Mouse (Mus musculus): ENCODE results near the gene Acacb. TPM values are rescaled to one million over a fixed set of nuclear protein-coding genes. Genes with fewer than 3 reads are reported as not detected.

The Acacb gene
- polyA plus RNA-seq, 1 experiment from 2014 or later, result 1.1 TPM

- DNase-seq (ENCODE audit: low spot score), result peak; percentile 28
These were observed 12.2 kb upstream of the Acacb start for GRCm38 (mm10) chr5:114134091-114134534.

DNA sequence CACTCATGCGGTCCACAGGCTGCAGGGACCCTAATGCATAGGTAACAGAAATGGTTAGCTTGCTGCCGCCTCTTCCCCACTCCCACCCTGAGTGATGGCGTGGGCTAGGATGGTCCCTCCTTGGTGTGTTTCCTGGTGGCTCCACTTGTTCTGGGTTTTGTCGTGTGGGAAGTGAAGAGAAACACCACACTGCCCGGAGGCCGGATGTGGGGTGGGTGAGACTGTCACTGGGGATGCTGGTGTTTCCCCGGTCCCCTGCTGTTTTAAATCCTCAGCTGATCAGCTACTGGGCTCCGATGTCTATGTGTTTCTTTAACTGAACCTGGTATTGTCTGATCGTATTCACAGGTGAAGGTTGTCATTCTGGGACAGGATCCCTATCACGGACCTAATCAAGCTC, 10.8 kb upstream of the Acacb start:
- DNase-seq (ENCODE audit: low spot score), result peak; percentile 13

- no peak for DNase-seq (ENCODE audit: low spot score)
These were observed 8.7 kb upstream of the Acacb start for GRCm38 (mm10) chr5:114137481-114138276.

- no peak for DNase-seq (ENCODE audit: low spot score)
These were observed 7.8 kb upstream of the Acacb start for GRCm38 (mm10) chr5:114138277-114139164.

DNA sequence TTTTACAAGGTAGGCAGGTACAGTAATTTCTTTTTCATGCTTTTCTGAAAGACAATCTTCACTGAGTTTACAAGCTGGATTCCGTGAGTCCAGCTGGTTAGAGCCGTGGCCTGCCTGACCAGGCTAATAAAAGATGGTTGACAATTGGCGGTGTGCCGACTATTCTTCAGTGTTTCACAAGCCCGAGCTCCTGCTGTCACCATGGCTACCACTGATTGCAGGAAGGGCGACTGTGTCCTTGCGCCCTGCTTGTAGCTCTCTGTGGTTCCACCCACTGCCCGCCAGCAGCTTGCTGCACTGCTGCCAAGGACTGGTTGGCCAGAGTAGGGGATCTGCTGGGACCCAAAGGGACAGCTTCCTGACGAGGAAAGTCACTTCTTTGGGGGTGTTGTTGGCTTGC, 7.2 kb upstream of the Acacb start:
- no peak for DNase-seq (ENCODE audit: low spot score)

- no peak for DNase-seq (ENCODE audit: low spot score)
These were observed 973 bp downstream of the Acacb start for GRCm38 (mm10) chr5:114147043-114147972.

- DNase-seq (ENCODE audit: low spot score), result no peak
These were observed 6.2 kb downstream of the Acacb start for GRCm38 (mm10) chr5:114152359-114153092.

DNA sequence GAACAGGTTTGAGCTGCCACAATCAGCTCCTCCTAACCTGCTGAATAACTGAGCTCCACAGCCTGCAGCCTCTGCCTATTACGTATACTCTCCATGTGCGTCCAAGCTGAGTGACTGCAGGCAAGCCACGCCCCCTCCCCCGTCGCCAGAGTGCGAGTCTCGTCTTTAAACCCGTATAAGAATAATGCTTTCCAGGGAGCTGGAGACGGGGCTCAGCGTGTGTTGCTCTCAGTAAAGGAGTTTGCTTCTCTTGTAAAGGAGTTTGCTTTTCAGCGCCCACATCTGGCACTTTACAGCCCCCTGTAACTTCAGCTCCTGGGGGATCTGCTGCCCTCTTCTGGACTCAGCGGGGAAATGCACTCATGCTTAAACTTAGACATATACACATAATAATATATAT, 7.2 kb downstream of the Acacb start:
- DNase-seq (ENCODE audit: low spot score), result peak; percentile 48

- no peak for DNase-seq (ENCODE audit: low spot score)
These were observed 8.4 kb downstream of the Acacb start for GRCm38 (mm10) chr5:114154765-114155164.

GRCm38 (mm10) chr5:114155168-114155933, 9.0 kb downstream of the Acacb start:
- no peak for DNase-seq (ENCODE audit: low spot score)

- DNase-seq (ENCODE audit: low spot score), result no peak
These were observed 10.9 kb downstream of the Acacb start for GRCm38 (mm10) chr5:114157236-114157635.

DNA sequence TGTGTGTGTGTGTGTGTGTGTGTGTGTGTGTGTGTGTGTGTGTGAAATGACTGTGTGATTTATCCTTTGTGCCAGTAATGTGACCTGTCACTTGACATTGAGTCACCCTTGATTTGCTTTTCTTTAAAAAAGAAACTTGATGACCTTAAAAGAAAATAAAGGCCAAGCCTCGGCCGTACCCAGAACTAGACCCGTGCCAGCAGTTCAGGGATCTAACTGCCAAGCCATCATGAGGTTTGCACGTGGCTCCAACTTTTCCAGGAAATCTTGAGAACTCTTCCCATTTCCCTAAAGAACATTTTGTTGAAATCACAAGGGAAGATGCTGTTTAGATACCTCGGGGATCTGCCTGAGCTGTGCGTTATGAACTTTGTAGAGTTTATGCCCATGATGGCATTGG, 15.1 kb downstream of the Acacb start:
- DNase-seq (ENCODE audit: low spot score), result no peak

- DNase-seq (ENCODE audit: low spot score), result no peak
These were observed 15.9 kb downstream of the Acacb start for GRCm38 (mm10) chr5:114162106-114162815.

DNA sequence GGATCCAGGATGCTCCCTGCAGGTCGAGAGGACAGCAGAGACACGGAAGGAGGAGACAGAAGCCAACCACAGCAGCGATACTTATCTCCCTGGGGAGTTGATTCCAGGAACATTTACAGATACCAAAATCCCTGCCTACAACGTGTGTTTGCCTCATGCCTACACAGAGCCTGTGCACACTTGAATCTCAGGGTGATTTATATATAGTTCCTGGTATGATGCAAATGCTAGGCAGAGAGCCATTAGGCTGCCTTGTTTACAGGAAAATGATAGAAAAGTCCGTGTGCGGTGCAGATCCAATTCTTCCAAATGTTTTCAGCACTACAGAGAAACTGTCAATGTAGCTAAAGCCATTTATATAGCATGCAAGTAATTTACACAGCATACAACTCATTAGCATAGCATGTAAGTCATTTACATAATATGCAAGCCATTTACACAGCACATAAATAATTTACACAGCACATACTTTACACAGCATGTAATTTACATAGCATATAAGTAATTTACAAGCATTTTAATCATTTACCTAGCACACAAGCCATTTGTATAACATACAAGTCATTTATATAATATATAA, 16.9 kb downstream of the Acacb start:
- DNase-seq (ENCODE audit: low spot score), result no peak

- no peak for DNase-seq (ENCODE audit: low spot score)
These were observed 24.0 kb downstream of the Acacb start for GRCm38 (mm10) chr5:114170345-114170744.

DNA sequence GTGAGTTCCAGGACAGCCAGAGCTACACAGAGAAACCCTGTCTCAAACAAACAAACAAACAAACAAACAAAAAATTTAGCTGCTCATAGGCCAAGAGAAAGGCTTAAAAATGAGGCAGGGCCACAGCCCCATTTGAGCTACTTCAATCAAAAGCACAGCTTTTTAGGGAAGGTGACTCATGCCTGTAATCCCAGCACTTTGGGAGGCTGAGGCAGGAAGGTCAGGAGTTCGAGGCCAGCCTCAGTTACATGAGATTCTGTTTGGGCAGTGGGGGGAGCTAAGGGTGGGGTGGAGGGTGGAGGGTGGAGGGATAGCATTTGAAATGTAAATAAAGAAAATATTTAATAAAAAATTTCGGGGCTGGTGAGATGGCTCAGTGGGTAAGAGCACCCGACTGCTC, 26.6 kb downstream of the Acacb start:
- DNase-seq (ENCODE audit: low spot score), result no peak

DNA sequence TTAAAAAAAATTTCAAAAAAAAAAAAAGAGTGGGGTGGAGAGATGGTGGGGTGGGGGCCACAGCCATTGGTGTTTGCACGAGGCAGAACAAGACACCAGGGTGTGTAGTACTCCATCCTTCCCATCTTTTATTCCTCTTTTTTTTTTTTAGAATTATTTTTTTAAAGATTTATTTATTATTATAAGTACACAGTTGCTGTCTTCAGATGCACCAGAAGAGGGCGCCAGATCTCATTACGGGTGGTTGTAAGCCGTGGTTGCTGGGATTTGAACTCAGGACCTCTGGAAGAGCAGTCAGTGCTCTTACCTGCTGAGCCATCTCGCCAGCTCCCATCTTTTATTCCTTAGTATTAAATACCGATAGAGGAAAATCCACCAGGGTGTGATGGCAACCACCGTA, 27.1 kb downstream of the Acacb start:
- no peak for DNase-seq (ENCODE audit: low spot score)

DNA sequence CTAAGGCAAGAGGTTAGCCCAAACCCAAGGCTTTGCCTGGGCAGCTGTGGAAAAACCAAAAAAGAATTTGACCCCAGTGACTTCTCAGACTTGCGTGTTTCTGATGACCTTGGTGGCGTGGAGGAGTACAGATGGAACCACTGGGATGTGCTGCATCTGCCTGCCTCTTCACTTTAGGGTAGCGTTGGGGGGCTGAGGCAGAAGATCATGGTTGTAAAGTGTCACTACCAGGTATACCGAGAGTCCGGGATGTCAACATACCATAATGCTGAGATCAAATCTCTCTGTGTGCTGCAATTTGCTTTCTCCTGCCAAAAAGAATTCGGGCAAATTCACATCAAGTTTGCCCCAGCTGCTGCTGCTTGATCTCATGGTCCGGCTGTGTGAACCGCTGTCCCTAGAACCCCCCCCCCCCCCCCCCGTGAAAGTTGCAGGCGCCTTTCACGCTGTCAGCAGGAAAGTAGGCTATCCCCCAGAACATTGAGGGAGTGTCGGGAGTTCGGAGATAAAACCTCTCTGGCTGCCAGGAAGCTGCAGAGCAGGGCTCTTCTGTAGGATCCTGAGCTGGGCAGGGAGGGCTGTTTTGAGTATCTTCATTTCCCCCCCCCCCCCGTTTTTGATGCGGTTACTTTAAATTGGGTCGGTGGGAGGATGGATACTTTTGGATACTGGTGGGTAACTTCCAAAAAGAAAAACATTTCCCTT, 27.7 kb downstream of the Acacb start:
- DNase-seq (ENCODE audit: low spot score), result no peak

Measured in thymus, postnatal 0 days (tissue).